Mouse (Mus musculus) ES-E14 (cell line): ENCODE measurements around the gene Actn3. TPM values are rescaled to one million over a fixed set of nuclear protein-coding genes. Genes with fewer than 3 reads are reported as not detected.

Experiments
- DNase-seq: peaks from one replicate; pipeline ENCODE4 v3.0.0-alpha.2; 2013; ENCODE audit warnings: low read depth, low spot score
- H3K27ac ChIP-seq: 2 replicates; pipeline ENCODE4 v1.5.1; 2012; ENCODE audit warnings: low read depth, mild to moderate bottlenecking, low read length, moderate library complexity, mixed read lengths; ENCODE audit not compliant: poor library complexity, insufficient read depth, severe bottlenecking
- H3K36me3 ChIP-seq: 2 replicates; pipeline ENCODE4 v1.6.1; 2012; ENCODE audit warnings: mild to moderate bottlenecking, low read length, moderate library complexity, mixed read lengths; ENCODE audit not compliant: control insufficient read depth, poor library complexity, insufficient read depth, severe bottlenecking
- H3K4me1 ChIP-seq, 2 experiments: fragments of 150-350 bp in 1 of 2; sonication (generic) in 1 of 2; 2 replicates each; pipeline ENCODE4 v1.6.1; 2012; ENCODE audit warnings: low read length in 2 of 2, mild to moderate bottlenecking in 1 of 2, mixed read lengths in 1 of 2; ENCODE audit not compliant: control insufficient read depth in 2 of 2, insufficient read depth in 2 of 2, poor library complexity in 1 of 2
- H3K4me3 ChIP-seq, 2 experiments: fragments of 150-350 bp in 1 of 2; sonication (generic) in 1 of 2; 2 replicates each; pipeline ENCODE4 v1.5.1; 2012; ENCODE audit warnings: low read length in 2 of 2, low read depth in 1 of 2, mild to moderate bottlenecking in 1 of 2, mixed read lengths in 1 of 2; ENCODE audit not compliant: insufficient read depth in 1 of 2, poor library complexity in 1 of 2, severe bottlenecking in 1 of 2
- H3K9ac ChIP-seq: 2 replicates; pipeline ENCODE4 v1.6.1; 2012; ENCODE audit warnings: low read depth, mild to moderate bottlenecking, low read length, mixed read lengths; ENCODE audit not compliant: poor library complexity, insufficient read depth, severe bottlenecking
- H3K9me3 ChIP-seq: fragments of 150-350 bp; sonication (generic); 2 replicates; pipeline ENCODE4 v1.6.1; 2012; ENCODE audit warnings: low read depth, mild to moderate bottlenecking, low read length; ENCODE audit not compliant: control insufficient read depth, insufficient read depth
- CHD2 ChIP-seq: IDR thresholded peaks from 2 replicates; pipeline ENCODE4 v1.6.1; 2014; ENCODE audit warnings: mild to moderate bottlenecking, low read depth, low read length, inconsistent platforms
- HCFC1 ChIP-seq: IDR thresholded peaks from 2 replicates; pipeline ENCODE4 v1.6.1; 2012; ENCODE audit warnings: low read length, inconsistent platforms, borderline replicate concordance; ENCODE audit not compliant: insufficient read depth
- MAFK ChIP-seq: IDR thresholded peaks from 2 replicates; pipeline ENCODE4 v1.6.1; 2014; ENCODE audit warnings: mild to moderate bottlenecking, low read depth, low read length, inconsistent platforms; ENCODE audit not compliant: insufficient read depth
- ZC3H11A ChIP-seq: IDR thresholded peaks from 2 replicates; pipeline ENCODE4 v1.6.1; 2012; ENCODE audit warnings: low read depth, mild to moderate bottlenecking, inconsistent platforms, low read length, borderline replicate concordance
- ZNF384 ChIP-seq: IDR thresholded peaks from 2 replicates; pipeline ENCODE4 v1.6.1; 2012; ENCODE audit warnings: low read depth, low read length, inconsistent platforms
- in situ Hi-C, 2 experiments: fragments of 600-800 bp; cut with MboI; formaldehyde crosslinking; loops; one replicate each; pipeline ENCODE4 v1.15.1; 2025; ENCODE audit warnings: low sequenced_read_pairs in 2 of 2, inconsistent platforms in 1 of 2; ENCODE audit not compliant: unreplicated experiment in 2 of 2
- total RNA-seq: library from RNA; depleted of rRNA; stranded (reverse); fragments of 300-350 nt; gene quantifications from 2 replicates; pipeline ENCODE4 v1.2.3, GENCODE M21; 2012; rRNA removed

Gene Actn3
- total RNA-seq = 48.4 and 91.8 TPM in 2 replicates

GRCm38 (mm10) chr19:4877785-4878184 is at the start of gene Actn3:
Gene Actn3, minus strand, starts transcription at chr19:4877909.
- H3K4me1 ChIP-seq = peaks cover 2 to 22% of the 10 kb centered on the region in 2 experiments; a peak in 3 of 4 replicates
- no peak for DNase-seq
- peak within 1 kb of the TSS; percentile 92 to 99 for H3K4me3 ChIP-seq
- TF ChIP-seq ZNF384 (no peak), HCFC1 (no peak), ZC3H11A (no peak), MAFK (no peak), CHD2 (no peak)
- peaks cover 2% of the 10 kb centered on the region; the same call in 1 of the 2 replicates for H3K36me3 ChIP-seq
- peak within 1 kb of the TSS; percentile 14; the same call in 1 of the 2 replicates for H3K27ac ChIP-seq
- no peaks in the 10 kb centered on the region for H3K9me3 ChIP-seq
- in situ Hi-C loops = no loop called here
- peak within 1 kb of the TSS; percentile 92 for H3K9ac ChIP-seq

- peak overlapping the region; percentile 2; the same call in 1 of the 2 replicates for H3K27ac ChIP-seq
- H3K4me3 ChIP-seq = peak overlapping the region in 1 of 2 experiments; percentile 20; a peak in 1 of 4 replicates
- peaks cover 0 to 15% of the 10 kb centered on the region in 2 experiments; a peak in 2 of 4 replicates for H3K4me1 ChIP-seq
- in situ Hi-C loops = no loop called here
- H3K36me3 ChIP-seq = peaks cover 44% of the 10 kb centered on the region
- TF ChIP-seq ZNF384 (peak; percentile 91), CHD2 (no peak), HCFC1 (no peak), MAFK (no peak)
- H3K9me3 ChIP-seq = no peaks in the 10 kb centered on the region
- peak overlapping the region; percentile 57; the same call in 1 of the 2 replicates for H3K9ac ChIP-seq
- DNase-seq = peak; percentile 47
Measured at GRCm38 (mm10) chr19:4925121-4925860, 47.6 kb upstream of the Actn3 start.

- Histone ChIP-seq H3K4me1 (no peaks in the 10 kb centered on the region), H3K36me3 (peaks cover 82% of the 10 kb centered on the region), H3K9me3 (no peaks in the 10 kb centered on the region), H3K27ac (no peak overlapping the region), H3K4me3 (no peak overlapping the region), H3K9ac (no peak overlapping the region)
- in situ Hi-C loops = no loop called here
- TF ChIP-seq HCFC1 (no peak), MAFK (no peak), ZNF384 (no peak), CHD2 (no peak), ZC3H11A (no peak)
- no peak for DNase-seq
Measured at GRCm38 (mm10) chr19:4919652-4920051, 41.9 kb upstream of the Actn3 start.

GRCm38 (mm10) chr19:4916827-4917226 is 39.1 kb upstream of the Actn3 start:
- Histone ChIP-seq H3K4me3 (no peak overlapping the region), H3K9ac (no peak overlapping the region), H3K4me1 (no peaks in the 10 kb centered on the region), H3K36me3 (peaks cover 79% of the 10 kb centered on the region), H3K9me3 (no peaks in the 10 kb centered on the region), H3K27ac (no peak overlapping the region)
- DNase-seq = no peak
- in situ Hi-C loops = no loop called here
- TF ChIP-seq MAFK = no peak
- TF ChIP-seq ZC3H11A = no peak
- TF ChIP-seq HCFC1 = no peak
- TF ChIP-seq CHD2 = no peak
- no peak for TF ChIP-seq ZNF384
